Mouse (Mus musculus): ENCODE results near the gene Gm4881.
A peak's percentile ranks its signal among the peaks of the same experiment; 100 is the strongest.

DNA sequence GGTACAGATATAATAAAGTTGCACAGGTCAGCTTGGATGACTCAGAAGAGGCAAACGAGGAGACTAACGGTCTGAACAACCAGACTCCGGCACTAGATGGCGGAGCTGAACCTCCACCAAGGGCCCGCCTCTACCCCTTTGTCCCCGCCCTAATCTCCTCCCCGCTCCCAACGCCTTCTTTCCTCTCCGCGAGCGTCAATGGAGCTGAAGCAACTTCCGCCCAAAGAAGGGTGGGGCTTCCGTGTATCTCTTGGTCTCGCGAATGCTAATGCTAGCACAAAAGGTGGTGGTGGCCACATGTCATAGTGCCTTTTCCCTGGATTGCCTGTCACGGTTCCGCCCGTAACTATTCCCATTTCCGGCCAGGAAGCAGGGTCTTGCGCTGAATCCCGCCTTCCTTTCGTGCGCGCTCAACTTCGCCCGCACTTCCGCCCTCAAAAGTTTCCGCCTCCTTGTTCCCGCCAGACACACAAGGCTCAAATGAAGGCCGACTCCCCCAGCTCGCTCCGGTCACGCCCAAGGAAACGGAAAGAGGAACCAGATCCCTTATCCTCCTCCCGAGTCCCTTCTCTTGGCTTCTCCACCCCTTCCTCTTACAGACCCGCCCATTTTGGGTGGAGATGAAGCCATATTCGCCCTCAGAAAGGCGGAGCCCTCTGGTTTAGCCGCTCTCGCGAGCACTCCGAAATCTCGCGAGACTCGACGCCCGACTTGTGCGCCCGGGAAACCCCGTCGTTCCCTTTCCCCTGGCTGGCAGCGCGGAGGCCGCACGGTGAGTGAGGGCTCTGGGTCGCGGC, 60.2 kb downstream of the Gm4881 start, which contains the start of gene Rps19:
- TF ChIP-seq CTCF (IDR thresholded peaks at IDR 0.05; ENCODE audit: borderline replicate concordance, insufficient read depth, low read depth, low read length) (peak; percentile 63), POLR2A (IDR thresholded peaks at IDR 0.05; ENCODE audit: borderline replicate concordance, insufficient read depth, low read length) (peak; percentile 88)
